Mouse (Mus musculus): ENCODE measurements around the gene Alpk1. TPM values are rescaled to one million over a fixed set of nuclear protein-coding genes. Genes with fewer than 3 reads are reported as not detected.

Alpk1 gene
- total RNA-seq, 2 experiments from 2014 or later = 4.6 to 5.5 TPM

GRCm38 (mm10) chr3:127757886-127758301, 22.4 kb downstream of the Alpk1 start:
- no peak for TF ChIP-seq CTCF (IDR thresholded peaks at IDR 0.05)
- intact Hi-C loops (cut with DNase I) = loop anchor here (2.0 kb wide), 1 partner anchor 123 kb away; no protein-coding TSS in a partner anchor
- no peak for DNase-seq (ENCODE audit: extremely low spot score in 1 of 2, low spot score in 2 of 2)
- Histone ChIP-seq H3K4me3 (no peak overlapping the region), H3K27ac (no peak overlapping the region)

- Histone ChIP-seq H3K27ac (no peak overlapping the region), H3K4me3 (no peak overlapping the region)
- intact Hi-C loops (cut with DNase I) = no loop called here
- no peak for TF ChIP-seq CTCF (IDR thresholded peaks at IDR 0.05)
- DNase-seq (ENCODE audit: extremely low spot score in 1 of 2, low spot score in 2 of 2) = no peak
Observed at GRCm38 (mm10) chr3:127756458-127756857, 23.9 kb downstream of the Alpk1 start.

- no peak overlapping the region for H3K4me3 ChIP-seq
- H3K27ac ChIP-seq = no peak overlapping the region
- no peak for DNase-seq (ENCODE audit: extremely low spot score in 1 of 2, low spot score in 2 of 2)
- intact Hi-C loops (cut with DNase I) = no loop called here
- TF ChIP-seq CTCF (IDR thresholded peaks at IDR 0.05) = no peak
Observed at GRCm38 (mm10) chr3:127749981-127750562, 30.3 kb downstream of the Alpk1 start.

GRCm38 (mm10) chr3:127749266-127749665, 31.1 kb downstream of the Alpk1 start:
- H3K27ac ChIP-seq = no peak overlapping the region
- no peak overlapping the region for H3K4me3 ChIP-seq
- TF ChIP-seq CTCF (IDR thresholded peaks at IDR 0.05) = no peak
- intact Hi-C loops (cut with DNase I) = no loop called here
- DNase-seq (ENCODE audit: extremely low spot score in 1 of 2, low spot score in 2 of 2) = no peak

GRCm38 (mm10) chr3:127748644-127749043, 31.7 kb downstream of the Alpk1 start:
- H3K4me3 ChIP-seq = no peak overlapping the region
- DNase-seq (ENCODE audit: extremely low spot score in 1 of 2, low spot score in 2 of 2) = no peak
- intact Hi-C loops (cut with DNase I) = no loop called here
- H3K27ac ChIP-seq = no peak overlapping the region
- no peak for TF ChIP-seq CTCF (IDR thresholded peaks at IDR 0.05)

GRCm38 (mm10) chr3:127745911-127746640, 34.3 kb downstream of the Alpk1 start:
- TF ChIP-seq CTCF (IDR thresholded peaks at IDR 0.05) = no peak
- Histone ChIP-seq H3K27ac (no peak overlapping the region), H3K4me3 (no peak overlapping the region)
- DNase-seq (ENCODE audit: extremely low spot score in 1 of 2, low spot score in 2 of 2) = no peak
- intact Hi-C loops (cut with DNase I) = no loop called here

- DNase-seq (ENCODE audit: extremely low spot score in 1 of 2, low spot score in 2 of 2) = no peak
- no peak overlapping the region for H3K4me3 ChIP-seq
- intact Hi-C loops (cut with DNase I) = no loop called here
Observed at GRCm38 (mm10) chr3:127745504-127745903, 34.8 kb downstream of the Alpk1 start.

GRCm38 (mm10) chr3:127743614-127744365, 36.5 kb downstream of the Alpk1 start:
- H3K4me3 ChIP-seq = no peak overlapping the region
- no peak for DNase-seq (ENCODE audit: extremely low spot score in 1 of 2, low spot score in 2 of 2)
- TF ChIP-seq CTCF (IDR thresholded peaks at IDR 0.05) = no peak
- H3K27ac ChIP-seq = no peak overlapping the region
- intact Hi-C loops (cut with DNase I) = no loop called here

More at GRCm38 (mm10) chr3:127745504-127745903, 34.8 kb downstream of the Alpk1 start:
- no peak overlapping the region for H3K27ac ChIP-seq
- TF ChIP-seq CTCF (IDR thresholded peaks at IDR 0.05) = no peak

- DNase-seq (ENCODE audit: extremely low spot score in 1 of 2, low spot score in 2 of 2) = no peak
- Histone ChIP-seq H3K4me3 (no peak overlapping the region), H3K27ac (no peak overlapping the region)
- intact Hi-C loops (cut with DNase I) = no loop called here
- TF ChIP-seq CTCF (IDR thresholded peaks at IDR 0.05) = no peak; the same call in none of the 2 replicates
Observed at GRCm38 (mm10) chr3:127741473-127741872, 38.9 kb downstream of the Alpk1 start.

GRCm38 (mm10) chr3:127737876-127738275, 42.5 kb downstream of the Alpk1 start:
- Histone ChIP-seq H3K4me3 (no peak overlapping the region), H3K27ac (no peak overlapping the region)
- no peak for DNase-seq (ENCODE audit: extremely low spot score in 1 of 2, low spot score in 2 of 2)
- TF ChIP-seq CTCF (IDR thresholded peaks at IDR 0.05) = no peak
- intact Hi-C loops (cut with DNase I) = no loop called here

- DNase-seq (ENCODE audit: extremely low spot score in 1 of 2, low spot score in 2 of 2) = no peak
- no peak for TF ChIP-seq CTCF (IDR thresholded peaks at IDR 0.05)
- no peak overlapping the region for H3K4me3 ChIP-seq
- no peak overlapping the region for H3K27ac ChIP-seq
- intact Hi-C loops (cut with DNase I) = no loop called here
Observed at GRCm38 (mm10) chr3:127735395-127735794, 44.9 kb downstream of the Alpk1 start.

GRCm38 (mm10) chr3:127729513-127730137, 50.7 kb downstream of the Alpk1 start:
- no peak for TF ChIP-seq CTCF (IDR thresholded peaks at IDR 0.05)
- no peak for DNase-seq (ENCODE audit: extremely low spot score in 1 of 2, low spot score in 2 of 2)
- intact Hi-C loops (cut with DNase I) = no loop called here
- no peak overlapping the region for H3K27ac ChIP-seq
- no peak overlapping the region for H3K4me3 ChIP-seq
